Mouse (Mus musculus): ENCODE data around the gene Exoc6. TPM values are rescaled to one million over a fixed set of nuclear protein-coding genes. Genes with fewer than 3 reads are reported as not detected.
"Not testable (repeated sequence)": the region's sequence is repeated elsewhere in the genome, so short reads cannot be mapped to it uniquely, and the experiment has no call there.

The Exoc6 gene
- 10 to 100 TPM; 54.9 to 59.6 TPM for total RNA-seq (2021)
- long read RNA-seq, transcript Exoc6-201 (22 exons, 3,543 nt), result major isoform, 54 of 66 reads
- long read RNA-seq, partial matches to known transcripts, result 6 of 66 reads
- long read RNA-seq, other reads (novel, unspliced or antisense), result 6 of 66 reads

- DNase-seq (ENCODE audit: low spot score in 2 of 2), result peak; percentile 72 to 85
These were observed at the start of gene Exoc6 for GRCm38 (mm10) chr19:37550101-37551039. Exoc6 (plus strand) TSS chr19:37550418.

GRCm38 (mm10) chr19:37502996-37503395 is 47.2 kb upstream of the Exoc6 start:
- no peak for DNase-seq (ENCODE audit: low spot score in 2 of 2)

GRCm38 (mm10) chr19:37506066-37506465 is 44.2 kb upstream of the Exoc6 start:
- DNase-seq (ENCODE audit: low spot score in 2 of 2), result no peak

GRCm38 (mm10) chr19:37506614-37507013 is 43.6 kb upstream of the Exoc6 start:
- no peak for DNase-seq (ENCODE audit: low spot score in 2 of 2)

- peak; percentile 80 for DNase-seq (ENCODE audit: low spot score in 2 of 2)
These were observed 40.5 kb upstream of the Exoc6 start for GRCm38 (mm10) chr19:37509725-37510124.

- DNase-seq (ENCODE audit: low spot score in 2 of 2), result no peak
These were observed 35.4 kb upstream of the Exoc6 start for GRCm38 (mm10) chr19:37514811-37515292.

- DNase-seq (ENCODE audit: low spot score in 2 of 2), result no peak
These were observed 32.8 kb upstream of the Exoc6 start for GRCm38 (mm10) chr19:37517419-37517818.

- no peak for DNase-seq (ENCODE audit: low spot score in 2 of 2)
These were observed 29.3 kb upstream of the Exoc6 start for GRCm38 (mm10) chr19:37520740-37521433.

GRCm38 (mm10) chr19:37521434-37521781 is 28.8 kb upstream of the Exoc6 start:
- DNase-seq (ENCODE audit: low spot score in 2 of 2), result no peak

GRCm38 (mm10) chr19:37523280-37524062 is 26.7 kb upstream of the Exoc6 start:
- no peak for DNase-seq (ENCODE audit: low spot score in 2 of 2)

GRCm38 (mm10) chr19:37525925-37526324 is 24.3 kb upstream of the Exoc6 start:
- no peak for DNase-seq (ENCODE audit: low spot score in 2 of 2)

- DNase-seq (ENCODE audit: low spot score in 2 of 2), result no peak
These were observed 23.4 kb upstream of the Exoc6 start for GRCm38 (mm10) chr19:37526768-37527167.

GRCm38 (mm10) chr19:37527736-37528135 is 22.5 kb upstream of the Exoc6 start:
- not testable (repeated sequence) for DNase-seq (ENCODE audit: low spot score in 2 of 2)

GRCm38 (mm10) chr19:37528581-37528980 is 21.6 kb upstream of the Exoc6 start:
- no peak for DNase-seq (ENCODE audit: low spot score in 2 of 2)

- DNase-seq (ENCODE audit: low spot score in 2 of 2), result no peak
These were observed 20.9 kb upstream of the Exoc6 start for GRCm38 (mm10) chr19:37529296-37529695.

- DNase-seq (ENCODE audit: low spot score in 2 of 2), result peak; percentile 45 to 60
These were observed 20.2 kb upstream of the Exoc6 start for GRCm38 (mm10) chr19:37529975-37530515.

GRCm38 (mm10) chr19:37530601-37531000 is 19.6 kb upstream of the Exoc6 start:
- no peak for DNase-seq (ENCODE audit: low spot score in 2 of 2)

GRCm38 (mm10) chr19:37531200-37531845 is 18.9 kb upstream of the Exoc6 start:
- peak; percentile 59 to 63 for DNase-seq (ENCODE audit: low spot score in 2 of 2)

- no peak for DNase-seq (ENCODE audit: low spot score in 2 of 2)
These were observed 17.0 kb upstream of the Exoc6 start for GRCm38 (mm10) chr19:37533196-37533595.

GRCm38 (mm10) chr19:37534737-37535365 is 15.4 kb upstream of the Exoc6 start:
- DNase-seq (ENCODE audit: low spot score in 2 of 2), result no peak

Measured in layer of hippocampus, postnatal 10 days (tissue).